Mouse (Mus musculus) forebrain, embryonic 13.5 days (tissue): ENCODE measurements around the gene Zcchc12. TPM values are rescaled to one million over a fixed set of nuclear protein-coding genes. Genes with fewer than 3 reads are reported as not detected.

Experiments
- ATAC-seq: fragments of 200-750 bp; cut with Nextera tagmentation; 2 replicates; pipeline ENCODE4 v1.8.0; 2017
- H3K27ac ChIP-seq: fragments of 300-500 bp; sonication (generic); 2 replicates; pipeline ENCODE4 v1.5.1; 2015; ENCODE audit warnings: inconsistent platforms, mild to moderate bottlenecking, moderate library complexity
- H3K27me3 ChIP-seq: fragments of 300-500 bp; sonication (generic); 2 replicates; pipeline ENCODE4 v1.6.1; 2015; ENCODE audit warnings: mild to moderate bottlenecking, inconsistent platforms
- H3K36me3 ChIP-seq: fragments of 300-500 bp; sonication (generic); 2 replicates; pipeline ENCODE4 v1.6.1; 2015; ENCODE audit warnings: mild to moderate bottlenecking, inconsistent platforms; ENCODE audit not compliant: poor library complexity, severe bottlenecking
- H3K4me1 ChIP-seq: fragments of 300-500 bp; sonication (generic); 2 replicates; pipeline ENCODE4 v1.6.1; 2015; ENCODE audit warnings: inconsistent platforms
- H3K4me2 ChIP-seq: fragments of 300-500 bp; sonication (generic); 2 replicates; pipeline ENCODE4 v1.6.1; 2015; ENCODE audit warnings: inconsistent platforms, mild to moderate bottlenecking, moderate library complexity
- H3K4me3 ChIP-seq: fragments of 300-500 bp; sonication (generic); 2 replicates; pipeline ENCODE4 v1.5.1; 2015; ENCODE audit warnings: mild to moderate bottlenecking, inconsistent platforms
- H3K9ac ChIP-seq: fragments of 300-500 bp; sonication (generic); 2 replicates; pipeline ENCODE4 v1.6.1; 2015; ENCODE audit warnings: mild to moderate bottlenecking, inconsistent platforms
- H3K9me3 ChIP-seq: fragments of 300-500 bp; sonication (generic); replicated peaks from 2 replicates; pipeline ENCODE4 v1.6.1; 2016; ENCODE audit warnings: inconsistent platforms
- WGBS: fragments of 180-500 bp; shearing (Covaris S2); methylation state at CpG from one replicate; pipeline ENCODE4 v1.1.7; 2015; 5-methylcytosine and 5-hydroxymethylcytosine counted together
- polyA plus RNA-seq: library from polyadenylated mRNA; unstranded; fragments of >200 nt; fragmentation: Nextera tagmentation; extraction: Ambion mirVana; gene quantifications from 2 replicates; pipeline ENCODE4 v1.2.1, GENCODE M21; 2015

Zcchc12 gene
- polyA plus RNA-seq, 1 experiment from 2014 or later: 91.0 TPM

GRCm38 (mm10) chrX:36226577-36226976, 30.9 kb downstream of the Zcchc12 start:
- Histone ChIP-seq H3K36me3 (no peaks in the 10 kb centered on the region), H3K4me3 (no peak overlapping the region), H3K9me3 (no peaks in the 10 kb centered on the region), H3K4me2 (no peak overlapping the region), H3K9ac (no peak overlapping the region), H3K4me1 (no peaks in the 10 kb centered on the region), H3K27me3 (no peaks in the 10 kb centered on the region), H3K27ac (no peak overlapping the region)
- 38% methylated on average over 2 of the region's 2 CpGs for WGBS
- ATAC-seq: no peak

GRCm38 (mm10) chrX:36228861-36229260, 33.2 kb downstream of the Zcchc12 start:
- ATAC-seq: no peak
- Histone ChIP-seq H3K27ac (no peak overlapping the region), H3K9me3 (no peaks in the 10 kb centered on the region), H3K36me3 (no peaks in the 10 kb centered on the region), H3K27me3 (no peaks in the 10 kb centered on the region), H3K4me3 (no peak overlapping the region), H3K4me2 (no peak overlapping the region), H3K9ac (no peak overlapping the region), H3K4me1 (no peaks in the 10 kb centered on the region)
- WGBS: 61% methylated on average over 7 of the region's 7 CpGs

GRCm38 (mm10) chrX:36229273-36229672, 33.6 kb downstream of the Zcchc12 start:
- ATAC-seq: no peak
- 70% methylated on average over 2 of the region's 2 CpGs for WGBS
- H3K4me3 ChIP-seq: no peak overlapping the region

GRCm38 (mm10) chrX:36235652-36236051, 39.9 kb downstream of the Zcchc12 start:
- H3K4me2 ChIP-seq: no peak overlapping the region
- H3K4me1 ChIP-seq: no peaks in the 10 kb centered on the region
- no peaks in the 10 kb centered on the region for H3K9me3 ChIP-seq
- H3K4me3 ChIP-seq: no peak overlapping the region
- H3K36me3 ChIP-seq: no peaks in the 10 kb centered on the region
- no peaks in the 10 kb centered on the region for H3K27me3 ChIP-seq
- H3K9ac ChIP-seq: no peak overlapping the region
- H3K27ac ChIP-seq: no peak overlapping the region
- ATAC-seq: no peak
- 84% methylated on average over 6 of the region's 6 CpGs for WGBS

More at GRCm38 (mm10) chrX:36229273-36229672, 33.6 kb downstream of the Zcchc12 start:
- Histone ChIP-seq H3K36me3 (no peaks in the 10 kb centered on the region), H3K27me3 (no peaks in the 10 kb centered on the region), H3K9me3 (no peaks in the 10 kb centered on the region), H3K9ac (no peak overlapping the region), H3K4me2 (no peak overlapping the region), H3K4me1 (no peaks in the 10 kb centered on the region), H3K27ac (no peak overlapping the region)

Other genes starting within 250 kb of the Zcchc12 start
- gene Il13ra1, start 83.8 kb upstream of the Zcchc12 start, polyA plus RNA-seq: 2.6 and 2.9 TPM in 2 replicates
- gene Lonrf3, start 132.4 kb downstream of the Zcchc12 start, polyA plus RNA-seq: 1.2 and 1.4 TPM in 2 replicates
- not detected in 2 replicates for gene Gm6268, start 205.4 kb downstream of the Zcchc12 start, polyA plus RNA-seq